Mouse (Mus musculus) heart, embryonic 10.5 days (tissue): ENCODE measurements around the gene Gabarapl2. TPM values are rescaled to one million over a fixed set of nuclear protein-coding genes. Genes with fewer than 3 reads are reported as not detected.
"Not testable (repeated sequence)": the region's sequence is repeated elsewhere in the genome, so short reads cannot be mapped to it uniquely, and the experiment has no call there.

Experiments
- DNase-seq: peaks from one replicate; pipeline ENCODE4 v3.0.0-alpha.2; 2017; ENCODE audit warnings: low spot score
- H3K27ac ChIP-seq: fragments of 300-500 bp; sonication (generic); 2 replicates; pipeline ENCODE4 v1.5.1; 2016; ENCODE audit warnings: mild to moderate bottlenecking
- H3K27me3 ChIP-seq: fragments of 300-500 bp; sonication (generic); 2 replicates; pipeline ENCODE4 v1.6.1; 2016; ENCODE audit warnings: mild to moderate bottlenecking; ENCODE audit not compliant: poor library complexity, insufficient read depth, severe bottlenecking
- H3K36me3 ChIP-seq: fragments of 300-500 bp; sonication (generic); 2 replicates; pipeline ENCODE4 v1.6.1; 2016; ENCODE audit warnings: mild to moderate bottlenecking, moderate library complexity
- H3K4me1 ChIP-seq: fragments of 300-500 bp; sonication (generic); 2 replicates; pipeline ENCODE4 v1.6.1; 2016; ENCODE audit warnings: mild to moderate bottlenecking
- H3K4me3 ChIP-seq: fragments of 300-500 bp; sonication (generic); 2 replicates; pipeline ENCODE4 v1.5.1; 2016; ENCODE audit warnings: mild to moderate bottlenecking, moderate library complexity
- H3K9me3 ChIP-seq: fragments of 300-500 bp; sonication (generic); 2 replicates; pipeline ENCODE4 v1.6.1; 2016; ENCODE audit warnings: mild to moderate bottlenecking, moderate library complexity
- whole genome bisulfite sequencing: fragments of 180-500 bp; shearing (Covaris S2); methylation state at CpG from one replicate; pipeline ENCODE4 v1.1.7; 2016; 5-methylcytosine and 5-hydroxymethylcytosine counted together
- polyA plus RNA-seq: library from polyadenylated mRNA; unstranded; fragments of >200 nt; fragmentation: Nextera tagmentation; extraction: Ambion mirVana; gene quantifications from 2 replicates; pipeline ENCODE4 v1.2.1, GENCODE M21; 2016

The Gabarapl2 gene
- polyA plus RNA-seq, 1 experiment from 2014 or later: 178 TPM

GRCm38 (mm10) chr8:111920971-111921370 lies 19.5 kb upstream of the Gabarapl2 start:
- Histone ChIP-seq H3K4me3 (no peak overlapping the region), H3K4me1 (peaks cover 11% of the 10 kb centered on the region; the same call in 1 of the 2 replicates), H3K27me3 (no peaks in the 10 kb centered on the region), H3K27ac (no peak overlapping the region), H3K9me3 (no peaks in the 10 kb centered on the region), H3K36me3 (0 out of 2 replicates have a peak, but pooled peaks cover 6% of the 10 kb centered on the region)
- DNase-seq: no peak
- 69% methylated on average over 4 of the region's 4 CpGs for WGBS

GRCm38 (mm10) chr8:111923383-111923804 lies 17.1 kb upstream of the Gabarapl2 start:
- 0 out of 2 replicates have a peak, but pooled peaks cover 2% of the 10 kb centered on the region for H3K36me3 ChIP-seq
- WGBS: 33% methylated on average over 10 of the region's 10 CpGs
- H3K4me3 ChIP-seq: no peak overlapping the region
- no peak overlapping the region for H3K27ac ChIP-seq
- no peak for DNase-seq
- peaks cover 11% of the 10 kb centered on the region; the same call in 1 of the 2 replicates for H3K4me1 ChIP-seq
- no peaks in the 10 kb centered on the region for H3K9me3 ChIP-seq
- no peaks in the 10 kb centered on the region for H3K27me3 ChIP-seq

- H3K4me3 ChIP-seq: no peak overlapping the region
- H3K36me3 ChIP-seq: no peaks in the 10 kb centered on the region
- 27% methylated on average over 7 of the region's 7 CpGs for WGBS
- peaks cover 11% of the 10 kb centered on the region; the same call in 1 of the 2 replicates for H3K4me1 ChIP-seq
- DNase-seq: no peak
- no peaks in the 10 kb centered on the region for H3K27me3 ChIP-seq
- H3K9me3 ChIP-seq: no peaks in the 10 kb centered on the region
- H3K27ac ChIP-seq: no peak overlapping the region
Observed at GRCm38 (mm10) chr8:111924976-111925375, 15.5 kb upstream of the Gabarapl2 start.

GRCm38 (mm10) chr8:111929648-111930344 lies 10.7 kb upstream of the Gabarapl2 start:
- Histone ChIP-seq H3K4me1 (peaks cover 16% of the 10 kb centered on the region), H3K27ac (peak overlapping the region; percentile 42; the same call in 1 of the 2 replicates), H3K9me3 (no peaks in the 10 kb centered on the region), H3K4me3 (no peak overlapping the region), H3K27me3 (no peaks in the 10 kb centered on the region), H3K36me3 (no peaks in the 10 kb centered on the region)
- no peak for DNase-seq
- 39% methylated on average over 8 of the region's 8 CpGs for WGBS

GRCm38 (mm10) chr8:111931721-111932120 lies 8.8 kb upstream of the Gabarapl2 start:
- Histone ChIP-seq H3K27me3 (no peaks in the 10 kb centered on the region), H3K4me1 (peaks cover 10% of the 10 kb centered on the region), H3K4me3 (no peak overlapping the region), H3K27ac (no peak overlapping the region), H3K36me3 (no peaks in the 10 kb centered on the region), H3K9me3 (no peaks in the 10 kb centered on the region)
- 81% methylated on average over 16 of the region's 16 CpGs for WGBS
- DNase-seq: no peak

- Histone ChIP-seq H3K4me3 (peak overlapping the region; percentile 78), H3K27ac (peak overlapping the region; percentile 86), H3K4me1 (peaks cover 10% of the 10 kb centered on the region), H3K36me3 (no peaks in the 10 kb centered on the region), H3K9me3 (no peaks in the 10 kb centered on the region), H3K27me3 (no peaks in the 10 kb centered on the region)
- peak; percentile 83 for DNase-seq
- WGBS: 28% methylated on average over 19 of the region's 19 CpGs
Observed at GRCm38 (mm10) chr8:111932580-111933336, 7.7 kb upstream of the Gabarapl2 start.

GRCm38 (mm10) chr8:111933348-111934076 lies 7.0 kb upstream of the Gabarapl2 start, which contains the start of gene Tmem231:
Gene Tmem231 (minus strand): TSS chr8:111933881.
- peak within 1 kb of the TSS; percentile 86 for H3K27ac ChIP-seq
- no peaks in the 10 kb centered on the region for H3K36me3 ChIP-seq
- DNase-seq: peak; percentile 98
- 1% methylated on average over 53 of the region's 53 CpGs for WGBS
- no peaks in the 10 kb centered on the region for H3K27me3 ChIP-seq
- no peaks in the 10 kb centered on the region for H3K9me3 ChIP-seq
- H3K4me3 ChIP-seq: peak within 1 kb of the TSS; percentile 78
- H3K4me1 ChIP-seq: peaks cover 10% of the 10 kb centered on the region

- 77% methylated on average over 2 of the region's 2 CpGs for WGBS
- Histone ChIP-seq H3K27ac (no peak overlapping the region), H3K27me3 (no peaks in the 10 kb centered on the region), H3K4me1 (peaks cover 10% of the 10 kb centered on the region), H3K36me3 (no peaks in the 10 kb centered on the region), H3K4me3 (peak overlapping the region; percentile 78; the same call in 1 of the 2 replicates), H3K9me3 (no peaks in the 10 kb centered on the region)
- no peak for DNase-seq
Observed at GRCm38 (mm10) chr8:111934201-111934600, 6.3 kb upstream of the Gabarapl2 start.

GRCm38 (mm10) chr8:111937184-111937583 lies 3.3 kb upstream of the Gabarapl2 start:
- WGBS: 72% methylated on average over 3 of the region's 3 CpGs
- H3K27me3 ChIP-seq: no peaks in the 10 kb centered on the region
- no peak for DNase-seq
- peaks cover 2% of the 10 kb centered on the region; the same call in 1 of the 2 replicates for H3K36me3 ChIP-seq
- H3K27ac ChIP-seq: no peak overlapping the region
- H3K4me1 ChIP-seq: peaks cover 30% of the 10 kb centered on the region
- H3K9me3 ChIP-seq: no peaks in the 10 kb centered on the region
- no peak overlapping the region for H3K4me3 ChIP-seq

GRCm38 (mm10) chr8:111938076-111938985 lies 2.2 kb upstream of the Gabarapl2 start:
- H3K27me3 ChIP-seq, DNase-seq, H3K9me3 ChIP-seq, H3K27ac ChIP-seq, H3K4me3 ChIP-seq: not testable (repeated sequence)
- Histone ChIP-seq H3K36me3 (peaks cover 11% of the 10 kb centered on the region), H3K4me1 (peaks cover 25% of the 10 kb centered on the region)
- WGBS: 79% methylated on average over 9 of the region's 9 CpGs

GRCm38 (mm10) chr8:111939516-111940142 lies 874 bp upstream of the Gabarapl2 start:
- WGBS: 9% methylated on average over 10 of the region's 10 CpGs

More at GRCm38 (mm10) chr8:111939516-111940142, 874 bp upstream of the Gabarapl2 start:
- Histone ChIP-seq H3K27me3 (no peaks in the 10 kb centered on the region), H3K4me3 (peak overlapping the region; percentile 89), H3K27ac (peak overlapping the region; percentile 88), H3K4me1 (peaks cover 20% of the 10 kb centered on the region), H3K36me3 (peaks cover 23% of the 10 kb centered on the region), H3K9me3 (no peaks in the 10 kb centered on the region)
- DNase-seq: peak; percentile 86
